Mouse (Mus musculus) granulocyte monocyte progenitor cell, adult 5-6 weeks (primary cell): ENCODE results near the gene Prl7b1. TPM values are rescaled to one million over a fixed set of nuclear protein-coding genes. Genes with fewer than 3 reads are reported as not detected.

Experiments used
- ATAC-seq: replicated peaks from 2 replicates; pipeline ENCODE4 v1.8.0; 2016; ENCODE audit warnings: mild to moderate bottlenecking, moderate TSS enrichment, inconsistent platforms; ENCODE audit not compliant: poor library complexity, severe bottlenecking
- total RNA-seq, 2 experiments: library from RNA; stranded (forward) in 1 of 2; stranded (reverse) in 1 of 2; fragments of 200-712, 200-1000 nt in 1 of 2; fragments of >200 nt in 1 of 2; fragmentation: Nextera tagmentation in 1 of 2; gene quantifications; 2 replicates each; pipeline ENCODE4 v1.2.3; 2014 to 2017

Gene Prl7b1
- total RNA-seq (2014; fragmentation: Nextera tagmentation) (not detected in 2 replicates), total RNA-seq (2017) (not detected in 2 replicates)

DNA sequence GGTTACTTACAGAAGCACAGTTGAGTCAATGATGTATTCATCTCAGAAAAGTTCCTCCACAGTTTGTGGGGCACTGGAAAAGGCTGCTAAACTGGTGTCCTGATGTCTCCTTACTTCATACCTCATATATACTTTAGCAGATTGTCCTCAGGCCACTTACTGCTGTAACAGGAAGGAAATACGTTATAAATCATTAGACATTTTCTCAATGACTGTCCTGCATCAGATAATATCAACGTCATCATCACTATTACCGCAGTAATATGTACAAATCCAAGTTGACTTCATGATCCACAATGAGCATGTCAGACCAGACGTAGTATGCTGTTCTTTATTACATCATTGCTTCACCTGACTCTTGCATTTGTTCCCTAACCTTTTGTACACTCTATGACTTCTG is at the start of gene Prl7b1:
Gene Prl7b1 (minus strand): TSS at position 101 of the 400 bp plus-strand sequence.
- ATAC-seq: no peak

DNA sequence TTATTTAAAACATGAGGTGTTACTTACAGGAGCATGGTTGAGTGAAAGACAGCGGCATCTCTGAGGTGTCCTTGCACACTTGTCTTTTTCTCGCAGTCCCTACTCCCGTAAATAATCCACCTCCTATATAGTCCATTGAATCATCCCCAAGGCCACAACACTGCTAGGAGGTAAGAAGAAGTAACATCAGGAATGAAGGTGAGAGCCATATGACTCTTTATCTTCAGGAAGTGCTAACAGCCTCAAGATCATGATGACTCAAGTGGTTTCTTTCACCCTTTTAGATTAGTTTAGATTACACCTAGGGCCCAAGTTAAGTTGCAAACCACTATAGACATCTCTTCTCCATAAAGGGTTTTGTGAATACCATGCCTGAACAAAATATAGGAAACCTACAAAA is 32.0 kb upstream of the Prl7b1 start, which contains the start of gene Prl7a1:
Gene Prl7a1 (minus strand): TSS at position 101 of the 400 bp plus-strand sequence.
- no peak for ATAC-seq

DNA sequence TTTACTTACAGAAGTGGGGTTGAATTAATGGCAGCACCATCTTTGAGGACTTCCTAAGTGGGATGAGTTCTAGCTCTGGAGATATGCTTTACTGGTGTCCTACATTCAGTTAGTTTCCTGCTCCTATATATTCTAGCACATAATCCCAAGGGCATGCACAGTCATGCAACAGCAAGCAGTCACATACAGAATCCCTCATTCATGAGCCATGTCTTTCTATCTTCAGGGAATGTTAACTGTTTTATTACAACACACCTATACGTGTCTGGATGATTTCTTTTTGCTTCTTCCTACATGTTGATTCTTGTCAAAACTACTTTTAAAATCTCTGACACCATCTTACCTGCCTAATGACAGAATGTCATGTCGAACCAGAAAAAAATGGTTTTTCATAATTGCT is 28.3 kb downstream of the Prl7b1 start, which contains the start of gene Prl8a1:
Gene Prl8a1 (minus strand): TSS at position 101 of the 400 bp plus-strand sequence.
- ATAC-seq: no peak

DNA sequence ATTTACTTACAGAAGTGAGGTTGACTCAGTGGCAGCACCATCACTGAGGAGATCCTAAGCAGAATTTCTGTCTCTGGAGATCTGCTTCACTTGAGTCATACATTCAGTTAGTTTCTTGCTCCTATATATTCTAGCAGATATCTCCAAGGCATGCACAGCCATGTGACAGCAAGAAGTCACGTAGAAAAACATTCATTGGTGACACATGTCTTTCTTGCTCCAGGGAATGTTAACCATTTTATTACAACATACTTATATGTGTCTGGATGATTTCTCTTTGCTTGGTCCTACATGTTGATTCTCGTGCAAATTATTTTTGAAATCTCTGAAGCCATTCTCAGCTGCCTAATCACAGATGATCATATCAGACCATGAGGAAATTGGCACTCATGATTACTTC is 45.9 kb downstream of the Prl7b1 start, which contains the start of gene Prl8a9:
Gene Prl8a9 (minus strand): TSS at position 101 of the 400 bp plus-strand sequence.
- no peak for ATAC-seq

DNA sequence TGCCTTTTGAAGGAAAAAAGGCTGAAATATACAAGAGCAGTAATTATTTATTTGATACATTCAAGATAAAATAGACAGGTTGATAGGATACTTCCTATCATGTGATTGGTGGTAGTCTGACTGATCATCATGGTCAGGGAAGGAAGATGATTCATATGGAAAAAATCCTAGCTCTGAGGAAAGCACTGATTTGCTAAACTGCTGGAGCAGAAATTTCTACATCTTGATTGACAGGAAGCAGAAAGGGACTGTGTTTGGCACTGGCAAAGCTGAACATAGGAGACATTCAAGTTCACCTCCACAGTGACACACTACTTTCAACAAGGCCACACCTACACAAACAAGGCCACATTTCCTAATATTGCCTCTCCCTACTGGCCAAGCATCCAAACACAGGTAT is 57.0 kb downstream of the Prl7b1 start:
- no peak for ATAC-seq

Other genes with a start within 250 kb of the Prl7b1 start
- not detected in 2 replicates for gene Prl2b1, start 219.7 kb downstream of the Prl7b1 start, total RNA-seq (2014; fragmentation: Nextera tagmentation)
- not detected in 2 replicates for gene Prl2b1, start 219.7 kb downstream of the Prl7b1 start, total RNA-seq (2017)
- not detected in 2 replicates for gene Prl8a6, start 171.9 kb downstream of the Prl7b1 start, total RNA-seq (2014; fragmentation: Nextera tagmentation)
- not detected in 2 replicates for gene Prl8a6, start 171.9 kb downstream of the Prl7b1 start, total RNA-seq (2017)
- not detected in 2 replicates for gene Prl8a8, start 97.4 kb downstream of the Prl7b1 start, total RNA-seq (2014; fragmentation: Nextera tagmentation)
- not detected in 2 replicates for gene Prl8a8, start 97.4 kb downstream of the Prl7b1 start, total RNA-seq (2017)
- not detected in 2 replicates for gene Prl8a9, start 46.0 kb downstream of the Prl7b1 start, total RNA-seq (2014; fragmentation: Nextera tagmentation)
- not detected in 2 replicates for gene Prl8a9, start 46.0 kb downstream of the Prl7b1 start, total RNA-seq (2017)
- gene Prl8a1, start 28.4 kb downstream of the Prl7b1 start, total RNA-seq (2014; fragmentation: Nextera tagmentation): not detected in 2 replicates
- not detected in 2 replicates for gene Prl8a1, start 28.4 kb downstream of the Prl7b1 start, total RNA-seq (2017)
- gene Prl7a1, start 31.9 kb upstream of the Prl7b1 start, total RNA-seq (2014; fragmentation: Nextera tagmentation): not detected in 2 replicates
- not detected in 2 replicates for gene Prl7a1, start 31.9 kb upstream of the Prl7b1 start, total RNA-seq (2017)
- not detected in 2 replicates for gene Prl7a2, start 57.5 kb upstream of the Prl7b1 start, total RNA-seq (2014; fragmentation: Nextera tagmentation)
- gene Prl7a2, start 57.5 kb upstream of the Prl7b1 start, total RNA-seq (2017): not detected in 2 replicates
- gene Prl7d1, start 106.2 kb upstream of the Prl7b1 start, total RNA-seq (2014; fragmentation: Nextera tagmentation): not detected in 2 replicates
- not detected in 2 replicates for gene Prl7d1, start 106.2 kb upstream of the Prl7b1 start, total RNA-seq (2017)
- gene Prl7c1, start 170.2 kb upstream of the Prl7b1 start, total RNA-seq (2014; fragmentation: Nextera tagmentation): not detected in 2 replicates
- gene Prl7c1, start 170.2 kb upstream of the Prl7b1 start, total RNA-seq (2017): not detected in 2 replicates
- gene Prl2a1, start 191.1 kb upstream of the Prl7b1 start, total RNA-seq (2014; fragmentation: Nextera tagmentation): not detected in 2 replicates
- gene Prl2a1, start 191.1 kb upstream of the Prl7b1 start, total RNA-seq (2017): not detected in 2 replicates
- gene Prl2c1, start 238.8 kb upstream of the Prl7b1 start, total RNA-seq (2014; fragmentation: Nextera tagmentation): not detected in 2 replicates
- not detected in 2 replicates for gene Prl2c1, start 238.8 kb upstream of the Prl7b1 start, total RNA-seq (2017)